Mouse (Mus musculus) liver, embryonic 15.5 days (tissue): ENCODE measurements around the gene Cd3e. TPM values are rescaled to one million over a fixed set of nuclear protein-coding genes. Genes with fewer than 3 reads are reported as not detected.

Experiments used
- polyA plus RNA-seq: library from polyadenylated mRNA; unstranded; fragments of >200 nt; fragmentation: Nextera tagmentation; extraction: Ambion mirVana; gene quantifications from 2 replicates; pipeline ENCODE4 v1.2.1, GENCODE M21; 2015

The Cd3e gene
- polyA plus RNA-seq, 1 experiment from 2014 or later: not detected

Other genes starting within 250 kb of the Cd3e start
- gene Arcn1, start 241.8 kb downstream of the Cd3e start, polyA plus RNA-seq: 87.1 and 89.2 TPM in 2 replicates
- gene Ift46, start 241.7 kb downstream of the Cd3e start, polyA plus RNA-seq: 16.7 and 19.0 TPM in 2 replicates
- 3.2 and 4.9 TPM in 2 replicates for gene Tmem25, start 210.3 kb downstream of the Cd3e start, polyA plus RNA-seq
- 127 and 154 TPM in 2 replicates for gene Ttc36, start 206.6 kb downstream of the Cd3e start, polyA plus RNA-seq
- 2.9 and 3.4 TPM in 2 replicates for gene Kmt2a, start 128.3 kb downstream of the Cd3e start, polyA plus RNA-seq
- 396 and 459 TPM in 2 replicates for gene Atp5l, start 88.9 kb downstream of the Cd3e start, polyA plus RNA-seq
- gene Ube4a, start 44.0 kb downstream of the Cd3e start, polyA plus RNA-seq: 10.3 and 10.9 TPM in 2 replicates
- 0.22 and 0.23 TPM in 2 replicates for gene Cd3g, start 29.2 kb downstream of the Cd3e start, polyA plus RNA-seq
- 0.09 and 0.10 TPM in 2 replicates for gene Cd3d, start 27.8 kb downstream of the Cd3e start, polyA plus RNA-seq
- 9.0 and 9.4 TPM in 2 replicates for gene Mpzl2, start 30.2 kb upstream of the Cd3e start, polyA plus RNA-seq
- 0.79 and 1.1 TPM in 2 replicates for gene Mpzl3, start 45.6 kb upstream of the Cd3e start, polyA plus RNA-seq
- 0.40 and 0.56 TPM in 2 replicates for gene Jaml, start 69.6 kb upstream of the Cd3e start, polyA plus RNA-seq
- 0.17 and 0.22 TPM in 2 replicates for gene Scn2b, start 108.2 kb upstream of the Cd3e start, polyA plus RNA-seq
- 0.15 and 0.31 TPM in 2 replicates for gene Scn4b, start 128.8 kb upstream of the Cd3e start, polyA plus RNA-seq
- 0.07 TPM in 2 replicates for gene BC049352, start 172.4 kb upstream of the Cd3e start, polyA plus RNA-seq
- gene Tmprss4, start 194.5 kb upstream of the Cd3e start, polyA plus RNA-seq: 0.07 TPM in 1 of 2 replicates, not detected in the other